Mouse (Mus musculus) frontal cortex, adult 2 months (tissue): Measurements from ENCODE around the gene Rdh16f2. TPM values are rescaled to one million over a fixed set of nuclear protein-coding genes. Genes with fewer than 3 reads are reported as not detected.

Source experiments
- polyA plus RNA-seq: library from polyadenylated mRNA; depleted of rRNA; stranded (reverse); fragments of >200 nt; gene quantifications from 2 replicates; pipeline ENCODE4 v1.2.3, GENCODE M21; 2012; rRNA removed

Gene Rdh16f2
- polyA plus RNA-seq, 1 experiment = not detected

Other genes starting within 250 kb of the Rdh16f2 start
- gene Lrp1, start 245.3 kb upstream of the Rdh16f2 start, polyA plus RNA-seq = 279 and 283 TPM in 2 replicates
- 11.0 and 11.9 TPM in 2 replicates for gene Stat6, start 223.5 kb upstream of the Rdh16f2 start, polyA plus RNA-seq
- gene Nemp1, start 199.6 kb upstream of the Rdh16f2 start, polyA plus RNA-seq = 4.5 and 4.8 TPM in 2 replicates
- gene Nab2, start 197.9 kb upstream of the Rdh16f2 start, polyA plus RNA-seq = 38.2 and 46.1 TPM in 2 replicates
- 1.4 and 1.5 TPM in 2 replicates for gene Myo1a, start 161.3 kb upstream of the Rdh16f2 start, polyA plus RNA-seq
- gene Tac2, start 142.0 kb upstream of the Rdh16f2 start, polyA plus RNA-seq = 34.9 and 38.9 TPM in 2 replicates
- gene Zbtb39, start 126.9 kb upstream of the Rdh16f2 start, polyA plus RNA-seq = 6.0 and 6.1 TPM in 2 replicates
- 1.1 and 1.9 TPM in 2 replicates for gene Gpr182, start 114.7 kb upstream of the Rdh16f2 start, polyA plus RNA-seq
- 0.11 and 0.18 TPM in 2 replicates for gene Rdh1, start 106.8 kb upstream of the Rdh16f2 start, polyA plus RNA-seq
- gene Rdh16f1, start 106.7 kb upstream of the Rdh16f2 start, polyA plus RNA-seq = 0.17 and 0.40 TPM in 2 replicates
- gene Rdh9, start 90.1 kb upstream of the Rdh16f2 start, polyA plus RNA-seq = 0.90 TPM in 2 replicates
- 0.26 and 0.32 TPM in 2 replicates for gene Rdh16, start 65.3 kb upstream of the Rdh16f2 start, polyA plus RNA-seq
- not detected in 2 replicates for gene Rdh19, start 16.5 kb upstream of the Rdh16f2 start, polyA plus RNA-seq
- not detected in 2 replicates for gene Rdh7, start 22.3 kb downstream of the Rdh16f2 start, polyA plus RNA-seq
- gene Sdr9c7, start 32.0 kb downstream of the Rdh16f2 start, polyA plus RNA-seq = 0.11 and 0.16 TPM in 2 replicates
- gene Hsd17b6, start 141.1 kb downstream of the Rdh16f2 start, polyA plus RNA-seq = 0.10 and 0.29 TPM in 2 replicates
- gene Prim1, start 148.7 kb downstream of the Rdh16f2 start, polyA plus RNA-seq = 9.5 and 9.9 TPM in 2 replicates
- 238 and 244 TPM in 2 replicates for gene Naca, start 169.1 kb downstream of the Rdh16f2 start, polyA plus RNA-seq
- 80.8 and 83.1 TPM in 2 replicates for gene Ptges3, start 192.5 kb downstream of the Rdh16f2 start, polyA plus RNA-seq
- 1,563 and 1,614 TPM in 2 replicates for gene Atp5b, start 216.8 kb downstream of the Rdh16f2 start, polyA plus RNA-seq
- gene Baz2a, start 225.1 kb downstream of the Rdh16f2 start, polyA plus RNA-seq = 36.0 TPM in 2 replicates